Mouse (Mus musculus) 3T3-L1 (cell line): Measurements from ENCODE around the gene Prkaa1.
A peak's percentile ranks its signal among the peaks of the same experiment; 100 is the strongest.

ENCODE experiments used
- DNase-seq: peaks from one replicate; pipeline ENCODE4 v3.0.0-alpha.2; 2015; ENCODE audit warnings: low read depth, low spot score

Prkaa1 gene

DNA sequence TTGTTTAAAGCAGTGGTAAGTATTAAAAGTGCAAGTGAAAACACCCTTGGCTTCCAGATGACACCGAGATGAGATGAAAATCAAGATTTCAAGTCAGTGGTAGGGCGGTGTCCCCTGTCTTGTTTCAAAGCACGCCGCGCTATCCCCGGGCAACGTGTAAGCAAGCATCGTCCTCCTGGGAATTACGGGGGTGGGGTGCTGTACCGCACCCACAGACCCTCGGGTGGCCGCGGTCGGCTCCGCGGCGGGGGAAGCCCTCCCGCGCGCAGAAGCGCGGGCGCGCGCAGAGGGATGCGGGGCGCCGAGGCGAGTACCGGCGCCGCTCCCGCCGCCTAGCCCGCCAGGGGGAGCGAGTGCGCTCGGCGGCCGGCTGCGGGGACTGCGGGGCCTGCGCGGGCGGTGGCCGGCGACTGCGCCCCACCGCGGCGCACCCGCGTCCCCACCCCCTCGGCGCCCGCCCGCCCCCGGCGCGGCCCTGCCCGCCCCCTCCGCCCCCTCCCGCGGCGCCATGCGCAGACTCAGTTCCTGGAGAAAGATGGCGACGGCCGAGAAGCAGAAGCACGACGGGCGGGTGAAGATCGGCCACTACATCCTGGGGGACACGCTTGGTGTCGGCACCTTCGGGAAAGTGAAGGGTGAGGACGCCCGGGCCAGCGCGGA, at the start of gene Prkaa1:
Gene Prkaa1 (plus strand): TSS at position 501 of the 660 bp plus-strand sequence.
- peak; percentile 71 for DNase-seq

DNA sequence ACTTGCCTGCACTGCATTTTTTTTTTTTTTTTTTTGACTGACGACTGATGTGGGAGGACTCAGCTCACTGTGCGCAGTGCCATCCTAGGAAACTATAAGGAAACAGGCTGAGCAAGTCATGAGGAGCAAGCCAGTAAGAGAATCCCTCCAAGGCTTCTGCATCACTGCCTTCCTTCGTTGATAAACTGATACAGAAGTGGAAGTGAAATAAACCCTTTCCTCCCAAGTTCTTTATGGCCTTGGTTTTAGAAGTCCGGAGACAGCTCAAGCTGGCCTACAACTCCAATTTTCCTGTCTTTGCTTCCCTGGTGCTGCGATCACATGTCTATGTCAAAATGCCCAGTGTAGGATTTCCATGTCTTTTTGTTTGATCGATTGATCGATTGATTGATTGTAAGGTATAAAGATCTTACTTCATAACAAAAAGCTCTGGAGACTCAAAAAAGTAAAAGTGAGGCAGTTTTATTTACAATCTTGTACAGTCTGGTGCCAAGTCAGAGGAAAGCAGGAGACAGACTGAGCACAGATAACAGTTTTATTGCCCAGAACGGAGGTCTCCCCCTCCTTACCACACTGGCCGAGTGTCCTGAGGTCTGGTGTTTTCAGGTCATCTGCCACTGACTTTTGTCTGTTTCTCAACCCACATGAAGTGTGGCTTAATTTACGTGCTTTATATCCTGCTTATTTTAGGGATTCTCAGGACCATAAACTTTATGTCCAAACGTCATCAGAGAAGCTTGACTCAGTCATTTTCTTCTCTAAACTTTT, 47.9 kb upstream of the Prkaa1 start:
- no peak for DNase-seq

DNA sequence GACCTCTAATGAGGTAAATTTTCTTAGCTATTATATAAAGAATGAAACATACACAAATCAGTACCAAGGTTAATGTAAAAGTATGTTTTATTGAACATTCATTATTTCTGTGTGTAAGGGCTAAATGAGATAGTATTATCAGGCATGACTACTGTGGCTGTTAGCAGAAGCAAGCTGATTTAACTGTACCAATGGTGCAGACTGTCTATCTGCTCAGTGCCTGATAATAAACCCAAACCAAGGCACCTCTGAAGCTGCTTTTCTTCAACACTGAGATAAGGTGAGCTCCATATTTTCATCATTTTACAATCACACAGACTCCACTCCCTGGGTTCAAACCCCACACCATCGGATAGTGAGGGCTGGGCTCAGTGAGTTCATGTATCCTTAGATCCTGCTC, 46.3 kb upstream of the Prkaa1 start:
- DNase-seq: no peak

DNA sequence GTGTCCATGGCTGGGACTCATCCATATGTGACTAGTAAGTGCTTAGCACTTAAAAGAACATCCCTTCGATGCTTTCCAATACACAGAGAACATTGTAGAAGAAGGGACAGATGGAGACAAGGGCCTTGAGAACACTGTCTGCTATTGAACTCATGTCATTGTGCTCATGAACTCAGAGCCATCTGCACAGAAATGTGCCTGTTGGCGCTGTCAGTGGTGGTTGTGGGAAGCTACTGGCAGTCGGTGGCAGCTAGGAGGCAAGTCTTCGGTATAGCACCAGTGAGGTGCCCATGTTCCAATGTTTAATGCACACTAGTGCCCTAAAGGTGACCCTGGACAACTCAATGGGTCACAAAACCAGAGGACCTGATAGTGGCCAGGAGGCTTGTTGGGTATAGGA, 41.3 kb upstream of the Prkaa1 start:
- no peak for DNase-seq

DNA sequence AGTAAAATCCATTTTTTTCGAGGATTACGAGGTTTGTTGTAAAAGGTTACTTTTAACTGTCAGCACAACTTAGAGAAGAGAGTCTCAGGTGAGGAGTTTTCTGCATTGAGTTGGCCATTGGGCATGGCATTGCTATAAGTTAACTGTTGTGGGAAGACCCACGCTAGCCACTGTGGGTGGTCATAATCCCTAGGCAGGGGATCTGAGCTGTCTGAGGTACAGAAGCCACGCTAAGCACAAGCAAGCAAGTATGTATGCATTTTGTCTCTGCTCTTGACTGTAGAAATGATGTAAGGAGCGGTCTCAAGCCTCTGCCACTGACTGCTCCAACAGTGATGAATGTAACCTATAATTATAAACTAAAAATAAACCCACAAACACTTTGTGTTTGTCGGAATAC, 37.8 kb upstream of the Prkaa1 start:
- DNase-seq: no peak

DNA sequence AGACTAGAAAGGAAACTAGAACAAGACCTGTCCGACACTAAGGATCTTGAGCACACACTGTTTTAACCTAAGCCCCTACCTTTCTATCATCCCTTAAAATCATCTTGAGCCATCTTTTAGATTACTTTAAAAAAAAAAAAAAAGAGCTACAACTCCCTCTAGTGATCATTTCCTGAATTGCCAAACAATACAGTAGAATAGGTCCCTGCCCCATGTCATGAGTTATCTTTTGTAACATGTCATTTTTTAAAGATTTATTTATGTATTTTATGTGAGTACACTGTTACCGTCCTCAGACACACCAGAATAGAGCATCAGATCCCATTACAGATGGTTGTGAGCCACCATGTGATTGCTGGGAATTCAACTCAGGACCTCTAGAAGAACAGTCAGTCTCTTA, 37.4 kb upstream of the Prkaa1 start:
- DNase-seq: peak; percentile 75

DNA sequence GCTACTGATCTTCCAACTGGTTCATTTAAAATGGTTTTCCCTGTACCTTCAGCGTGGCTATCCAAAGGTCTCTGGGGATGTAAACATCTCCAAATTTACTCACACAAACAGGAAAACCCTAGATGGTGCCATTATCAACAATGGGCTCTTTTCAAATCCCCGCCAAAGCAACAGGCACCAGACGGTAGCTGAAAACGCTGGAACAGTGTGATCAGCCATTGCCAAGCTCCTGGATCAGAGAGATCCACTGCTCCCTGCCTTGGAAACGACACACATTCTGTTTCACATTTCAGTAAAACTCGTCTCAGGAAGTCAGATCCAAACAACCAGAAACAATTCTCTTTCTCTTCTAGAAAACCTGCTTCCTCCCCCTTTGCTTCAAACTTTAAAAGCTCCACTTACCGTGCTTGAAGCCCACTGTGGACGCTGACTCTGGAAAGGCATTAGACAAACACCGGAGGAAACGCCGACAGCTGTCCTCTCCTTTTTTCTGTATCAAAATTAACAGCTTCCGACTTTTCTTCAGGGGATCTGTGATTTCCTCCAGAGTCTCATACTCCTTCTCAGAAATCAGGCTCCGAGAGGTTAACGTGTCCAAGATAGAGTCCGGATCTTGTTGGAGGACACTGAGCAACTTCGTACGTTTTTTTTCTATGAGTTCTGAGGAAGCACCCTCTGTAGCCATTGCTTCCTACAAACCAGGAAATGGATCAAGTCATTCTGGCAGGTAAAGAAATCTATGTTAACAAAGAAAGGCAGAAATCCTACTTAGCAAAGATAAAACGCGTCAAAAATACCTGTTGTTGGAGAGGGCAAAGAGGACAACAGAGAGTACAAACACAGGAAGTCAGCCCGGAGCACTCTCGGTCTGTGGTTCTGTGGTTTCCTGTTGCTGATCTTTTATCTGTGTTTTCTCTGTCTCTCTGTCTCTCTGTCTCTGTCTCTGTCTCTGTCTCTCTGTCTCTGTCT, 35.7 kb upstream of the Prkaa1 start, which contains the start of gene Card6:
Gene Card6 (minus strand): TSS at position 854 of the 969 bp plus-strand sequence.
- DNase-seq: no peak

DNA sequence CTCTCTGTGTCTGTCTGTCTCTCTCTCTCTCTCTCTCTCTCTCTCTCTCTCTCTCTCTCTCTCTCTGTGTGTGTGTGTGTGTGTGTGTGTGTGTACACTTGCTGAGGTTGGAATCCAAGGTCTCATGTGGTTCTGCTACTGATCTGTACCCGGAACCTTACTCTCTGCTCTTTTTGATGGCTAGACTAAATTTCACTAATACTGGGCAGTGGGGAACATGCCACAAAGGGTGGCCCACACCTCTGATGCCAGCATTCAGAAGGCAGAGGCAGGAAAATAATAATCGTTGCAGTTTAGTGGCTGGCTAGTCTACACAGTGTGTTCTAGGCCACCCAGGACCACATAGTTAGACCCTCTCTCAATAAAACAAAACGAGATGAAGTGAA, 35.0 kb upstream of the Prkaa1 start:
- DNase-seq: no peak

DNA sequence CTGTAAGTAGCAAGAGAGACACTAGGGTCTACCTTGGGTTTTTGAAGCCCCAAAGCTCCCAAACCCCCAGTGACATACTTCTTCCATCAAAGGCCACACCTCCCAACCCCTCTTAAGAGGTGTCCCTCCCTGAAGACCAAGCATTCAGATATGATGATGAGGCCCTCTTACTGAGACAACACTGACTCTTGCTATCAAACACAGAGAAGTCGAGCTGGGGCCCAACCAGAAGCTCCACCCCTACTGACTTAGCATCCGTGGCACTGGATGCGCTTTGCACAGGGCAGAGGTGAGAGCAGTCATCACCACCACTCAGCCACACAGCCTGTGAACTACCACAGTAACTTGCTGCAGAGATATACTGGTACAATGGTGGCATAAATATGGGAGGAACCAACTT, 31.0 kb upstream of the Prkaa1 start:
- DNase-seq: no peak

DNA sequence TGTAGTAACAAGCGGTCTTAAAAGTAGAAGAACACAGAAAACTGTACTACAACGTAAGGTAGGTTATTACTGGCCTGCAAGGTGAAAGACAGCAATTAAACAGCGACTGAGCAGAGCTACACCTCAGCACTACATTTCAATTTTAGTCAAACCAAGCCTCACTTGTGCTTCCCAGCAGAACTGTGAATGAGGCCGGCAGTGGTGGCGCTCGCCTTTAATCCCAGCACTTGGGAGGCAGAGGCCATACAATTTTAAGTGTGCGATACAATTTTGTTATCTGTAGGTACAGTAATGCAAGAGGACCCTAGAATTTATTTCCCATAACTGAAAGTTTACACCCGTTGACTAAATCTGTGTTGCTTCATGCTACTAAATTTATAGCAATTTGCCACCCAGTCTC, 28.5 kb upstream of the Prkaa1 start:
- DNase-seq: no peak

DNA sequence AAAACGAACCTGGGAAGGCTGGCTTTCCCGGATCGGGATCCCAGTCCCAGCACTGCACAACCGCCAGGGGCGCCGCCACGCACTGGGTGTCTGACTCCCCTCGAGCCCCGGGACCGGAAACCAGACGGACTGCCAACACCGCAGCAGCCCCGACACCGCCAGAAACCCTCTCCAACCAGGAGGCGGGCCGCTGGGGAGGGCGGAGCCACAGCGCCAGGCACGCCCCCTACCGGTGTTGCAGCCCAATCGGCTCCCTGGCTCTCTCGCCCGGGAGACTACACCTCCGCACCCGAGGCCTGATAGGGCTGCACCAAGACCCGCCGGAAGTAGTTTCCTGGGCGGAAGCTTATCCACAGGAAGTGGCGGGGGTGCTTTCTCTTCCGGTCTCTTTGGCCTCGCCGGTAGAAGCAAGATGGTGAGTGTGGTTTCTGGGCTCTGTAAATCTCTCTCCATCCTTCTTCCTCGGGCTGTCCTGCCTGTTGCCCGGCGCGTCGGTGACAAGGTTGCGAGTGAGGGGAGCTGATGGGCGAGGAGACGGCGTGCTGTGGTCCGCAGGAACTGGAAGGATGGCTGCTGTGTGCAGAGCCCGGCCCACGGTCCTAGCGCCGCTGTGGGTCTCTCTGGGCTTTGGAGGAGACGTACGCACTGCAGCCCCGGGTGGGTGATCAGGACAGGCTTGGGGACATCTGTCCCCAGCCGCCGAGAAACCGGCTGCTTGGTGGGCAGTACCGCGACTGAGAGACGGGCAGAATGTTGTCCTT, 27.2 kb upstream of the Prkaa1 start, which contains the start of gene Rpl37:
Gene Rpl37 (plus strand): TSS at position 376 of the 761 bp plus-strand sequence.
- peak; percentile 98 for DNase-seq

DNA sequence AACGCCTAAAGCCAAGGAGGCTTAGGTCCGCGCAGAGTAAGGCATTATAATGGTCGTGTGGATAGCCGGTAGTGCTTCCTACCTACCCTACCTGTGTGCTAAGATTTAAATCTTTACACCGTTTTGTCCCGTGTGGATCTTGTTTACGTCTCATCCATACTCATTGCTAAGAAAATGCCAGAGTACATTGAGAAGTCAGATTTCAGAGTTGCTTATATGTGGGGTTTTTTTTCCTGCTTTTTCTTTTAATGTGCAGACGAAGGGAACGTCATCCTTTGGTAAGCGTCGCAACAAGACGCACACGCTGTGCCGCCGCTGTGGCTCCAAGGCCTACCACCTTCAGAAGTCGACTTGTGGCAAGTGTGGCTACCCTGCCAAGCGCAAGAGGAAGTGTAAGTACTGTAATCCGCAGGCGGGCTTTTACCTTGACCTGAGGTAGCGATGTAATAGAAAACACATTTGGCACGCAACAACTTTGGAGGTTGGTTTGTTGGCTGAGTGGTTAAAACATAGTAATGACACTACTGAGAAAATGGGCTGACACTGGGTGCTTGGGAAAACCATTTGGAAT, 26.5 kb upstream of the Prkaa1 start:
- DNase-seq: peak; percentile 32

DNA sequence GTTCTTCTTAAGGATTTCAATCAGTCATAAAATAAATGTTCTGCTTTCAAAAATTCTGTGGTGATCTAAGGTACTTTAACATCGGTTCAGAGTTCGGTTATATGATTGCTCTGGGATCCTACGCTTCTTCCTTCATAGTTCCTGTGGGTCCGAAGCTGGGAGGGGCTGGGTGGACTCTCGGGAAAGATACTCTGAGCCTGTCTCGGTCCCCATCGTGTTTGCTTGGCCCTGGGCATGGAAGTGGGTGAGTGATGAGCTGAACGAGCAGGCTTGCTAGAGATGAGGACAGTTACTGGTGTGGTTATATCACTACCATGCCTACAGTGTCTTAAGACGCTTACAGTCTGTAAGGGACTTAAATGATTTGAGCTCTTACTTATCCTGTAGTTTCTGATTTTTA, 25.0 kb upstream of the Prkaa1 start:
- no peak for DNase-seq

DNA sequence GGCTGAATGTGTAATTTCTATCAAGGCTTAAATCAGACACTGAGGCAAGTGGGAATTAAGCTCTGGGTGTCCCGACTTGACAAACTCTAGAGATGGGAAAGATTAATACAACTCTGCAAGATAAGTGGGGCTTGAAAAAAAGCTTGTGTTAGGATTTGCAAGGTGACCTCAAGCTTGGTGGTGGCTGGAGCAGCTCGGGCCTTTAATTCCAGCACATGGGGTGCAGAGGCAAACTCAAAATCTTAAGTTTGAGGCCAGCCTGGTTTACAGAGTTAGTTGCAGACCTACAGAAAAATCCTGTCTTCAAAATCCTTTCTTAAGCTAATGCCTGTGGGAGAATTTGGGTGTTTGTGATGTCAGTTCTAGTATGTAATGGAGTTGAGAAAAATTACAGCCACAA, 24.5 kb upstream of the Prkaa1 start:
- no peak for DNase-seq

DNA sequence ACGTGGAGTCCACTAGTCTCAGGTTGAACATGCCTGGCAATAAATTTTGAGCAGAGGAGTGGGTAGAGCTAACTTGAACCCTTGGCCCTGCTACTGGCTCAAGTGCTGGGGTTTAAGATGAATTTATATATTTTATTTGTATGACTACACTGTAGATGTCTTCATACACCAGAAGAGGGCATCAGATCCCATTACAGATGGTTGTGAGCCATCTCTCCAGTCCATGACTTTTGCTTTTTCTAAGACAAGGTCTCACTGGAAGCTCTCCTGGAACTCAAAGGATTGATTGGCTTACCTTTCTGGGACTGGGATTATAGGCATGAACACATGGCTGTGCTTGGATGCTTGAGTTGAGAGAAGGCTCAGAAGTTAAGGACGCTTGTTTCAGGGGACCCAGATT, 24.0 kb upstream of the Prkaa1 start:
- DNase-seq: peak; percentile 63

DNA sequence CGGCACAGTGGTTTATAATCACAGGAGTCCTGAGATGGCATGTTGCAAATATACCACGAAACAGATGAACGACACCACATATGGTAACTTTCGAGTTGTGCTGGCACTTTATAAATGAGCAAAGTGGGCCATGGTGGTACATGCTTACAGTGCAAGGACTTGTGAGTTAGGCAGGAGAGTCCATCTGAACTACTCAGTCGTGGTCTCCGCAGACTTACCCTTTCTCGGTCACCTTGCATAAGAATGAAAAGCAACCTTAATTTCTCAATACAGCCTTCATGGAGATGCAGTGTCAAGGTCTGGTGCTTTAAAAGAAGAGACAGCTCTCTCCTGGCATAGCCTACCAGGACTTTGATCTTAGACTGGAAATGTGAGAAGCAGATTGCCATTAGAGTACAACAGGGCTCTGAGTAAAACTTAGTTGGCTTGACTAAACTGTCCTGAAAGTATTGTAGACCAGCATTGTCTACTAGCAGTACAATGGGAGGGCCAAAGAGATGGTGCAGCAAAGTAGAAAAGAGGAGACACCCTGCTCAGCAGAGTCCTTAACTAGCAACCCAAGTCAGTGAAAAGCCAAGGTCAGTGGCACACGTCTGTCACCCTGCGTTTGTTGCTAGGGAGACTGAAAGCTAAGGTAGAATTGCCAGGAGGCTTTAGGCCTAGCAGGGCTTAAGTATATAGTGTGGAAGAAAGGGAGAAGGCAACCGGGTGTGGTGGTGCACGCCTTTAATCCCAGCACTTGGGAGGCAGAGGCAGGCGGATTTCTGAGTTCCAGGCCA, 21.9 kb upstream of the Prkaa1 start:
- no peak for DNase-seq

DNA sequence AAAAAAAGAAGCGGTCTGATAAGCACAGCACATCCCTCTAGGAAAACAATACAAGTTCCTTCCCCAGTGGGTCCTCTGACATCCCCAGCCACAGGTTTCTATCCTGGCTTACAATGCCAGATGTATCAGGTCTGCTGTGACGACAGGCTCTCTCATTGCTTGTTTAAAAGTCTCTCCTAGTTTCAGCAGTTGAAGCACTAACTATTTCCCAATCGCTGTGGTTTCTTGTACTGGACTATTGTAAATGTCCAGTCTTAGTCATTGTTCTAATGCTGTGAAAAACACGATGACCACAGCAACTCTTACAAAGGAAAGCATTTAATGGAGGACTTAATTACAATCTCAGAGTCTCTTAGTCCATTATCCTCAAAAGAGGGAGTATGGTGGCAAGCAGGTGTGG, 17.2 kb upstream of the Prkaa1 start:
- peak; percentile 85 for DNase-seq

DNA sequence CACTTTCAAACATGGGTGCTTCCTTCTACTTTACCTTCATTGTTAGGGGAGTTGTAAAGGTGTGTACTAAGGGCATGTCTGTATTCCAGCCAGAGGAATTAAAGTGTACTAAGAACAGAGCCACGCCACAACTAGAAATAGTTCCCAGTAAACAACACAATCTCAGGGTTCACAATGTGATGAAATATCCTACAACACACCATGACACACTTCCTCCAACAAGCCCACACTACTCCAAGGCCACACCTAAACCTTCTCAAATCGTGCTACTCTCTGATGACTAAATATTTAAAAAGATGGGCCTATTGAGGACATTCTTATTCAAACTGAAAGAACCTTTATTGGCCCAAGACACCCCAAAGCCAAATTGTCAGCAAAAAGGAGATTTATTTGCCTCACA, 16.2 kb upstream of the Prkaa1 start:
- DNase-seq: no peak

DNA sequence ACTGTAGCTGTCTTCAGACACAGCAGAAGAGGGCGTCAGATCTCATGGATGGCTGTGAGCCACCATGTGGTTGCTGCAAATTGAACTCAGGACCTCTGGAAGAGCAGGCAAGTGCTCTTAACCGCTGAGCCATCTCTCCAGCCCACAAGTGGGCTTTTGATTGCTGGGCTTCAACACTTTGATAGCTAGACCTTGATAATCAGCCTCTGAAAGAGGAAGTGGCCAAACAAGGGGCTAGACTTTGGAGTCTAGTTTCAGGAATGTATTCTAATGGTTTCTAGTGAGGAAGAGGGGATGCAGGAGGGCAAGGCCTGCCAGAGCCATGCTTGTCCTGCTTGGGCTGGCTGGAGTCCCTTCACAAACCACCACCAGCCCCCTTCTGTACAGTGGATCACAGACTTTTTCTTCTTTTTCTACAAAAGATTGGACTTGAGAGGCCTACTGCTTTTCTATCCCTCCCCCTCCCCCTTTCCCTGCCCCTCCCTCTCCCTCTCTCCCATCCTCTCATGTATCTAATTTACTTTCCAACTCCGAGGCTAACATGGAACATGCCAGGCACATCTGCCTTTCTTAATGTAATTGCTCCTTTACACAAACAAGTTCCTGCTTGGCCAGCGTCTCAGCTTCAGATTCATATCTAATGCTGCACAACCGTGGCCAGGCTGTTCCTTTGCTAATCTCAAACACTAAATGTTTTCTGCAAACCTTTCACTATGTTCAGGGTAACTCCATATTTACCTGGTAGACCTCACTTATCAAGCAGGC, 15.3 kb upstream of the Prkaa1 start:
- no peak for DNase-seq
